Mouse (Mus musculus): ENCODE results near the gene Safb. TPM values are rescaled to one million over a fixed set of nuclear protein-coding genes. Genes with fewer than 3 reads are reported as not detected.
A peak's percentile ranks its signal among the peaks of the same experiment; 100 is the strongest.

Gene Safb
- polyA plus RNA-seq, 2 experiments, result 22.1 to 47.3 TPM

GRCm38 (mm10) chr17:56585171-56585821, 671 bp downstream of the Safb start:
- Histone ChIP-seq H3K9me3 (ENCODE audit: control insufficient read depth, low read length) (no peaks in the 10 kb centered on the region), H3K36me3 (replicated peaks; ENCODE audit: control insufficient read depth, insufficient read depth, low read depth) (peaks cover 61% of the 10 kb centered on the region), H3K9ac (replicated peaks) (peak overlapping the region; percentile 88), H3K4me1 (replicated peaks; ENCODE audit: control insufficient read depth in 2 of 2, insufficient read depth in 2 of 2, low read length in 1 of 2) (peaks cover 14 to 29% of the 10 kb centered on the region in 2 experiments), H3K27ac (peak overlapping the region; percentile 83), H3K4me2 (ENCODE audit: low read depth) (peak overlapping the region; percentile 92), H3K27me3 (ENCODE audit: control insufficient read depth, insufficient read depth, low read length) (no peaks in the 10 kb centered on the region), H3K4me3 (ENCODE audit: insufficient read depth in 1 of 2, low read depth in 2 of 2, low read length in 2 of 2) (peak overlapping the region; percentile 77 to 100)
- TF ChIP-seq CTCF (IDR thresholded peaks at IDR 0.05; ENCODE audit: low read depth) (no peak), EP300 (IDR thresholded peaks at IDR 0.05; ENCODE audit: low read depth) (no peak)
- peak in 1 of 3 experiments; percentile 31 for DNase-seq (ENCODE audit: low read depth in 3 of 3, low spot score in 3 of 3)
- ATAC-seq (ENCODE audit: insufficient read depth), result peak; percentile 8; the same call in 1 of the 2 replicates
- under 1% methylated on average over 61 of the region's 61 CpGs for WGBS (ENCODE audit: insufficient replicate concordance)

- Histone ChIP-seq H3K4me2 (ENCODE audit: low read depth) (no peak overlapping the region), H3K4me1 (replicated peaks; ENCODE audit: control insufficient read depth in 2 of 2, insufficient read depth in 2 of 2, low read length in 1 of 2) (peaks cover 14 to 19% of the 10 kb centered on the region in 2 experiments), H3K9me3 (ENCODE audit: control insufficient read depth, low read length) (no peaks in the 10 kb centered on the region), H3K9ac (replicated peaks) (no peak overlapping the region), H3K4me3 (ENCODE audit: insufficient read depth in 1 of 2, low read depth in 2 of 2, low read length in 2 of 2) (no peak overlapping the region), H3K27ac (no peak overlapping the region), H3K27me3 (ENCODE audit: control insufficient read depth, insufficient read depth, low read length) (no peaks in the 10 kb centered on the region), H3K36me3 (replicated peaks; ENCODE audit: control insufficient read depth, insufficient read depth, low read depth) (peaks cover 61% of the 10 kb centered on the region)
- no peak for DNase-seq (ENCODE audit: low read depth in 3 of 3, low spot score in 3 of 3)
- ATAC-seq (ENCODE audit: insufficient read depth), result no peak
- TF ChIP-seq EP300 (IDR thresholded peaks at IDR 0.05; ENCODE audit: low read depth) (no peak), CTCF (IDR thresholded peaks at IDR 0.05; ENCODE audit: low read depth) (no peak)
- 82% methylated on average over 1 of the region's 1 CpGs for WGBS (ENCODE audit: insufficient replicate concordance)
These were observed 3.1 kb downstream of the Safb start for GRCm38 (mm10) chr17:56587773-56588172.

GRCm38 (mm10) chr17:56588921-56589320, 4.3 kb downstream of the Safb start:
- Histone ChIP-seq H3K4me2 (ENCODE audit: low read depth) (no peak overlapping the region), H3K36me3 (replicated peaks; ENCODE audit: control insufficient read depth, insufficient read depth, low read depth) (peaks cover 70% of the 10 kb centered on the region), H3K4me3 (ENCODE audit: insufficient read depth in 1 of 2, low read depth in 2 of 2, low read length in 2 of 2) (no peak overlapping the region), H3K9ac (replicated peaks) (no peak overlapping the region), H3K9me3 (ENCODE audit: control insufficient read depth, low read length) (no peaks in the 10 kb centered on the region), H3K4me1 (replicated peaks; ENCODE audit: control insufficient read depth in 2 of 2, insufficient read depth in 2 of 2, low read length in 1 of 2) (peaks cover 8 to 13% of the 10 kb centered on the region in 2 experiments), H3K27me3 (ENCODE audit: control insufficient read depth, insufficient read depth, low read length) (no peaks in the 10 kb centered on the region), H3K27ac (no peak overlapping the region)
- TF ChIP-seq EP300 (IDR thresholded peaks at IDR 0.05; ENCODE audit: low read depth), result no peak
- TF ChIP-seq CTCF (IDR thresholded peaks at IDR 0.05; ENCODE audit: low read depth), result no peak
- DNase-seq (ENCODE audit: low read depth in 3 of 3, low spot score in 3 of 3) (no peak), ATAC-seq (ENCODE audit: insufficient read depth) (no peak)
- 88% methylated on average over 4 of the region's 4 CpGs for WGBS (ENCODE audit: insufficient replicate concordance)

GRCm38 (mm10) chr17:56592553-56592952, 7.9 kb downstream of the Safb start:
- no peaks in the 10 kb centered on the region for H3K9me3 ChIP-seq (ENCODE audit: control insufficient read depth, low read length)
- no peak overlapping the region for H3K4me3 ChIP-seq (ENCODE audit: insufficient read depth in 1 of 2, low read depth in 2 of 2, low read length in 2 of 2)
- H3K36me3 ChIP-seq (replicated peaks; ENCODE audit: control insufficient read depth, insufficient read depth, low read depth), result peaks cover 95% of the 10 kb centered on the region
- no peak overlapping the region for H3K4me2 ChIP-seq (ENCODE audit: low read depth)
- H3K9ac ChIP-seq (replicated peaks), result no peak overlapping the region
- DNase-seq (ENCODE audit: low read depth in 3 of 3, low spot score in 3 of 3) (no peak), ATAC-seq (ENCODE audit: insufficient read depth) (no peak)
- H3K27me3 ChIP-seq (ENCODE audit: control insufficient read depth, insufficient read depth, low read length), result no peaks in the 10 kb centered on the region
- TF ChIP-seq EP300 (IDR thresholded peaks at IDR 0.05; ENCODE audit: low read depth) (no peak), CTCF (IDR thresholded peaks at IDR 0.05; ENCODE audit: low read depth) (no peak)
- H3K4me1 ChIP-seq (replicated peaks; ENCODE audit: control insufficient read depth in 2 of 2, insufficient read depth in 2 of 2, low read length in 1 of 2), result no peaks in the 10 kb centered on the region
- no peak overlapping the region for H3K27ac ChIP-seq

- Histone ChIP-seq H3K9ac (replicated peaks) (no peak overlapping the region), H3K4me1 (replicated peaks; ENCODE audit: control insufficient read depth in 2 of 2, insufficient read depth in 2 of 2, low read length in 1 of 2) (no peaks in the 10 kb centered on the region), H3K36me3 (replicated peaks; ENCODE audit: control insufficient read depth, insufficient read depth, low read depth) (peaks cover 91% of the 10 kb centered on the region), H3K4me3 (ENCODE audit: insufficient read depth in 1 of 2, low read depth in 2 of 2, low read length in 2 of 2) (no peak overlapping the region), H3K27ac (no peak overlapping the region), H3K9me3 (ENCODE audit: control insufficient read depth, low read length) (no peaks in the 10 kb centered on the region), H3K27me3 (ENCODE audit: control insufficient read depth, insufficient read depth, low read length) (no peaks in the 10 kb centered on the region), H3K4me2 (ENCODE audit: low read depth) (no peak overlapping the region)
- TF ChIP-seq CTCF (IDR thresholded peaks at IDR 0.05; ENCODE audit: low read depth) (no peak), EP300 (IDR thresholded peaks at IDR 0.05; ENCODE audit: low read depth) (no peak)
- WGBS (ENCODE audit: insufficient replicate concordance), result 89% methylated on average over 8 of the region's 8 CpGs
- DNase-seq (ENCODE audit: low read depth in 3 of 3, low spot score in 3 of 3) (no peak), ATAC-seq (ENCODE audit: insufficient read depth) (no peak)
These were observed 9.1 kb downstream of the Safb start for GRCm38 (mm10) chr17:56593527-56594271.

Measured in liver, embryonic 14.5 days (tissue).